In genomic region chr7:79247881-79248389, GRCm38 (mm10) we compare ENCODE assay signal across 10 mouse cellular contexts. TPM values are rescaled to one million over a fixed set of nuclear protein-coding genes. Genes with fewer than 3 reads are reported as not detected.
A peak's percentile ranks its signal among the peaks of the same experiment; 100 is the strongest.
DNase-seq lines count a peak whose midpoint lies in the region; ATAC-seq and TF ChIP-seq lines count a peak whose summit lies in the region.
"Had no signal": no experiment of that assay in that cellular context is flagged by ENCODE, and none has a peak within 500 bp of the region (broad histone marks: within the 10 kb centered on the region; RNA-seq: fewer than 3 reads in every experiment).

No protein-coding gene starts in this region.

- H3K27me3 ChIP-seq in hindbrain, postnatal 0 days (ENCODE audit: insufficient read depth, low read length): no peaks in the 10 kb centered on the region
- H3K27me3 ChIP-seq in hindbrain, embryonic 10.5 days (ENCODE audit: insufficient read depth, poor library complexity, severe bottlenecking): 0 out of 2 replicates have a peak, but pooled peaks cover 6% of the 10 kb centered on the region
- H3K27me3 ChIP-seq in heart, postnatal 0 days (ENCODE audit: control insufficient read depth, insufficient read depth, low read length): no peaks in the 10 kb centered on the region
- H3K27me3 ChIP-seq in lung, postnatal 0 days (replicated peaks; ENCODE audit: insufficient read depth, low read length): no peaks in the 10 kb centered on the region

- H3K36me3 ChIP-seq in hindbrain, postnatal 0 days (ENCODE audit: insufficient read depth, low read length): no peaks in the 10 kb centered on the region
- H3K36me3 ChIP-seq in hindbrain, embryonic 10.5 days: no peaks in the 10 kb centered on the region
- no peaks in the 10 kb centered on the region for H3K36me3 ChIP-seq in heart, postnatal 0 days (replicated peaks; ENCODE audit: control insufficient read depth, insufficient read depth, low read length)
- H3K36me3 ChIP-seq in lung, postnatal 0 days (ENCODE audit: insufficient read depth, low read length): no peaks in the 10 kb centered on the region

- 26% methylated on average over 7 of the region's 7 CpGs for WGBS in hindbrain, postnatal 0 days
- 77% methylated on average over 7 of the region's 7 CpGs for WGBS in hindbrain, embryonic 10.5 days
- WGBS in heart, postnatal 0 days: 29% methylated on average over 7 of the region's 7 CpGs
- WGBS in lung, postnatal 0 days: 15% methylated on average over 6 of the region's 7 CpGs

- peak; percentile 56 for DNase-seq in hindbrain, postnatal 0 days (ENCODE audit: low spot score)
- DNase-seq in hindbrain, embryonic 10.5 days (ENCODE audit: low spot score): no peak
- peak; percentile 60 to 62 for DNase-seq in adrenal gland, postnatal 36 days
- DNase-seq in heart, postnatal 0 days (ENCODE audit: low spot score): no peak
- peak; percentile 24 for DNase-seq in lung, postnatal 0 days (ENCODE audit: low spot score)
- no peak for DNase-seq in spleen, adult 12 weeks (ENCODE audit: low spot score)
- DNase-seq in cerebellum, postnatal 36 days: no peak
- no peak for DNase-seq in thymus, postnatal 14 days
- DNase-seq: thymus, postnatal 36 days had no signal

- no peak overlapping the region for H3K4me2 ChIP-seq in hindbrain, postnatal 0 days (ENCODE audit: low read depth, low read length)
- no peak overlapping the region for H3K4me2 ChIP-seq in heart, postnatal 0 days (ENCODE audit: low read depth, low read length)
- H3K4me2 ChIP-seq in lung, postnatal 0 days (replicated peaks; ENCODE audit: low read depth, low read length): no peak overlapping the region

- TF ChIP-seq EP300 in heart, postnatal 0 days (IDR thresholded peaks at IDR 0.05; ENCODE audit: low read depth): no peak
- TF ChIP-seq EP300 in lung, postnatal 0 days (IDR thresholded peaks at IDR 0.05): no peak

- peaks cover 9% of the 10 kb centered on the region; the same call in 1 of the 2 replicates for H3K4me1 ChIP-seq in hindbrain, postnatal 0 days (ENCODE audit: insufficient read depth, low read length)
- peaks cover 10% of the 10 kb centered on the region; the same call in 1 of the 2 replicates for H3K4me1 ChIP-seq in hindbrain, embryonic 10.5 days (replicated peaks)
- no peaks in the 10 kb centered on the region for H3K4me1 ChIP-seq in heart, postnatal 0 days (ENCODE audit: control insufficient read depth, insufficient read depth)
- peaks cover 6% of the 10 kb centered on the region; the same call in 1 of the 2 replicates for H3K4me1 ChIP-seq in lung, postnatal 0 days (ENCODE audit: insufficient read depth, low read depth, low read length)

- ATAC-seq in hindbrain, postnatal 0 days: peak; percentile 28; the same call in 1 of the 2 replicates
- 0 out of 2 replicates have a peak, but pooled peaks have one; percentile 17 for ATAC-seq in heart, postnatal 0 days (ENCODE audit: insufficient read depth, low read depth)
- ATAC-seq in lung, postnatal 0 days: no peak

- no peak overlapping the region for H3K4me3 ChIP-seq in hindbrain, postnatal 0 days (ENCODE audit: low read length)
- H3K4me3 ChIP-seq in hindbrain, embryonic 10.5 days: no peak overlapping the region
- H3K4me3 ChIP-seq in heart, postnatal 0 days (ENCODE audit: low read depth, low read length): no peak overlapping the region
- H3K4me3 ChIP-seq in lung, postnatal 0 days (ENCODE audit: low read depth, low read length): no peak overlapping the region
- H3K4me3 ChIP-seq: erythroblast, embryonic 14.5 days had no signal

- H3K9ac ChIP-seq in hindbrain, postnatal 0 days (replicated peaks; ENCODE audit: low read length): no peak overlapping the region
- H3K9ac ChIP-seq in heart, postnatal 0 days (replicated peaks; ENCODE audit: low read depth, low read length): no peak overlapping the region
- no peak overlapping the region for H3K9ac ChIP-seq in lung, postnatal 0 days (replicated peaks; ENCODE audit: low read depth)

- no peaks in the 10 kb centered on the region for H3K9me3 ChIP-seq in hindbrain, postnatal 0 days (ENCODE audit: low read length)
- no peaks in the 10 kb centered on the region for H3K9me3 ChIP-seq in hindbrain, embryonic 10.5 days
- H3K9me3 ChIP-seq in heart, postnatal 0 days (replicated peaks; ENCODE audit: control insufficient read depth, low read length): no peaks in the 10 kb centered on the region
- no peaks in the 10 kb centered on the region for H3K9me3 ChIP-seq in lung, postnatal 0 days (ENCODE audit: low read length)

- no peak for TF ChIP-seq CTCF in hindbrain, postnatal 0 days (IDR thresholded peaks at IDR 0.05; ENCODE audit: low read depth)
- no peak for TF ChIP-seq CTCF in heart, postnatal 0 days (IDR thresholded peaks at IDR 0.05; ENCODE audit: low read depth)
- no peak for TF ChIP-seq CTCF in lung, postnatal 0 days (IDR thresholded peaks at IDR 0.05)

- H3K27ac ChIP-seq in hindbrain, postnatal 0 days: no peak overlapping the region
- no peak overlapping the region for H3K27ac ChIP-seq in hindbrain, embryonic 10.5 days
- no peak overlapping the region for H3K27ac ChIP-seq in heart, postnatal 0 days (ENCODE audit: low read depth)
- H3K27ac ChIP-seq in lung, postnatal 0 days (ENCODE audit: low read length): no peak overlapping the region

RNA-seq across cellular contexts. Expression of gene Abhd2, which starts 25.1 kb away (rescaled TPM):
- 92.3 and 100 TPM in 2 replicates for total RNA-seq in hindbrain, postnatal 0 days (2014; rRNA removed)
- 23.7 and 23.9 TPM in 2 replicates for polyA plus RNA-seq in hindbrain, postnatal 0 days (2015; fragmentation: Nextera tagmentation; extraction: Ambion mirVana)
- polyA plus RNA-seq in hindbrain, embryonic 10.5 days (2016; fragmentation: Nextera tagmentation; extraction: Ambion mirVana): 8.0 and 10.1 TPM in 2 replicates
- total RNA-seq in adrenal gland, postnatal 36 days (2021): 1,000 to 10,000 TPM; 1,294 to 1,382 TPM
- 14.5 and 16.6 TPM in 2 replicates for total RNA-seq in heart, postnatal 0 days (2014; rRNA removed; ENCODE audit: low replicate concordance)
- 3.4 and 4.2 TPM in 2 replicates for polyA plus RNA-seq in heart, postnatal 0 days (2015; fragmentation: Nextera tagmentation; extraction: Ambion mirVana)
- 22.8 and 25.2 TPM in 2 replicates for polyA plus RNA-seq in lung, postnatal 0 days (2015; fragmentation: Nextera tagmentation; extraction: Ambion mirVana)

Comparison
In these comparisons a context has a peak if more than half of its experiments do, and no peak if none do; other contexts are left out.
1. DNase-seq: peak in hindbrain, postnatal 0 days (single experiment), adrenal gland, postnatal 36 days (2 of 2) and lung, postnatal 0 days (single experiment); none in hindbrain, embryonic 10.5 days (single experiment), heart, postnatal 0 days (single experiment), spleen, adult 12 weeks (single experiment), cerebellum, postnatal 36 days (0 of 2) and thymus, postnatal 14 days (single experiment).